8 mouse cellular contexts compared by ENCODE assay signal in the genomic region with DNA sequence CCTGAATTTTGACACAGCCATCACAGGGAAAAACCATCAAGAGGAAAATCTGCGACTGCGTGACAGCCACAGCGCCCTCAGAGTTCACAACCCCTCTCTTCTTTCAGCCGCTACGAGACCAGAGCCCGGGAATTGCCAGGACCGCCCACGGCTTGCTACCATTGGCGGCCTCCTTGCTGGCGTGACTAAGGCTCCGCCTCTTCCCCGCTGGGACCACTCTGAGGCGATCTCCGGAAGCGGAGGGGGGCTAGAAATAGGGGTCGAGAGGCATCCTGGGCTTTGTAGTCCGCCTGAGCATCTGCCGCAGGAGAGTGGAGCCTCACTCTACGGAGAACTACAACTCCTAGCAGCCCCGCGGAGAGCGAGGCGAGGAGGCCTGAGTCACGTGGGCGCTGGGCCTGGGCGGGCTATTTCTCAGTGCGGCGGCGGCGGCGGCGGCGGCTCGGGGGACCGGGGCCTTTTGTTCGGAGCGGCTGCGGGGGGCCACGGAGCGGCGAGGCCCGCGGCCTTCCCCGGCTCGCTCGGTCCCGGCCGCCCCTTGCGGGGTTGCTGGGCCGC. TPM values are rescaled to one million over a fixed set of nuclear protein-coding genes. Genes with fewer than 3 reads are reported as not detected.
DNase-seq lines count a peak whose midpoint lies in the region; ATAC-seq lines count a peak whose summit lies in the region.

A gene (plus strand): TSS at position 297 of the 558 bp plus-strand sequence.

- peaks cover 12% of the 10 kb centered on the region for H3K4me1 ChIP-seq in forebrain, embryonic 14.5 days (ENCODE audit: control insufficient read depth, insufficient read depth, low read length)
- H3K4me1 ChIP-seq in neural tube, embryonic 15.5 days, result peaks cover 24% of the 10 kb centered on the region

- H3K4me3 ChIP-seq in forebrain, embryonic 14.5 days (ENCODE audit: low read depth, low read length), result peak within 1 kb of the TSS; percentile 89
- H3K4me3 ChIP-seq in neural tube, embryonic 15.5 days (replicated peaks), result peak within 1 kb of the TSS; percentile 94

- peak; percentile 99 for DNase-seq in ES-CJ7 (ENCODE audit: low read depth, low spot score)
- peak; percentile 98 for DNase-seq in cerebellum, adult 11 months
- peak; percentile 100 for DNase-seq in forebrain, embryonic 14.5 days (ENCODE audit: low spot score)
- DNase-seq in heart, postnatal 14 days, result peak; percentile 94 to 96
- DNase-seq in layer of hippocampus, adult 11-12 months (ENCODE audit: low spot score), result peak; percentile 98
- DNase-seq in lung, adult 18-20 months, result peak; percentile 99
- peak; percentile 99 for DNase-seq in testis, postnatal 14 days (ENCODE audit: low spot score)

- H3K27me3 ChIP-seq in forebrain, embryonic 14.5 days (replicated peaks; ENCODE audit: control insufficient read depth, insufficient read depth, low read length), result no peaks in the 10 kb centered on the region
- H3K27me3 ChIP-seq in neural tube, embryonic 15.5 days (replicated peaks), result no peaks in the 10 kb centered on the region

- no peaks in the 10 kb centered on the region for H3K9me3 ChIP-seq in forebrain, embryonic 14.5 days (replicated peaks; ENCODE audit: control insufficient read depth, low read length)
- H3K9me3 ChIP-seq in neural tube, embryonic 15.5 days (replicated peaks), result no peaks in the 10 kb centered on the region

- peaks cover 4% of the 10 kb centered on the region; the same call in 1 of the 2 replicates for H3K36me3 ChIP-seq in forebrain, embryonic 14.5 days (ENCODE audit: control insufficient read depth, insufficient read depth, low read length)
- H3K36me3 ChIP-seq in neural tube, embryonic 15.5 days, result peaks cover 3% of the 10 kb centered on the region; the same call in 1 of the 2 replicates

- H3K27ac ChIP-seq in forebrain, embryonic 14.5 days (ENCODE audit: low read depth, low read length), result peak within 1 kb of the TSS; percentile 94
- H3K27ac ChIP-seq in neural tube, embryonic 15.5 days (replicated peaks), result peak within 1 kb of the TSS; percentile 95

- intact Hi-C loops in heart, postnatal 14 days (cut with DNase I), result no loop called here

- H3K9ac ChIP-seq in forebrain, embryonic 14.5 days (ENCODE audit: low read length), result peak within 1 kb of the TSS; percentile 99
- H3K9ac ChIP-seq in neural tube, embryonic 15.5 days (replicated peaks), result peak within 1 kb of the TSS; percentile 97

- ATAC-seq in forebrain, embryonic 14.5 days, result peak; percentile 99
- ATAC-seq in neural tube, embryonic 15.5 days (ENCODE audit: low FRiP score), result peak; percentile 100

- H3K4me2 ChIP-seq in forebrain, embryonic 14.5 days (ENCODE audit: low read length), result peak within 1 kb of the TSS; percentile 66
- H3K4me2 ChIP-seq in neural tube, embryonic 15.5 days, result peak within 1 kb of the TSS; percentile 69

- WGBS in forebrain, embryonic 14.5 days, result under 1% methylated on average over 49 of the region's 50 CpGs
- WGBS in neural tube, embryonic 15.5 days, result under 1% methylated on average over 44 of the region's 50 CpGs

RNA-seq across cellular contexts. Expression of the gene that starts here (rescaled TPM):
- polyA plus RNA-seq in forebrain, embryonic 14.5 days (2014; fragmentation: Nextera tagmentation; extraction: Ambion mirVana), result 25.0 and 31.1 TPM in 2 replicates
- 10 to 100 TPM; 26.9 to 27.0 TPM for total RNA-seq in heart, postnatal 14 days (2021)
- 19.0 and 19.8 TPM in 2 replicates for polyA plus RNA-seq in neural tube, embryonic 15.5 days (2015; fragmentation: Nextera tagmentation; extraction: Ambion mirVana)

Comparison
In these comparisons a context has a peak if more than half of its experiments do, and no peak if none do; other contexts are left out.
1. Peak in every context shown above with its lines: DNase-seq, ATAC-seq, H3K4me3 ChIP-seq and H3K27ac ChIP-seq.